Mouse (Mus musculus): ENCODE results near the gene Hivep3. TPM values are rescaled to one million over a fixed set of nuclear protein-coding genes. Genes with fewer than 3 reads are reported as not detected.

Gene Hivep3
- polyA plus RNA-seq, 1 experiment, result 29.4 TPM

GRCm38 (mm10) chr4:119907106-119907505 is 173.5 kb downstream of the Hivep3 start:
- DNase-seq (ENCODE audit: low spot score), result no peak

GRCm38 (mm10) chr4:119911071-119911904 is 177.7 kb downstream of the Hivep3 start:
- no peak for DNase-seq (ENCODE audit: low spot score)

- DNase-seq (ENCODE audit: low spot score), result no peak
Measured at GRCm38 (mm10) chr4:119912216-119912615, 178.6 kb downstream of the Hivep3 start.

- no peak for DNase-seq (ENCODE audit: low spot score)
Measured at GRCm38 (mm10) chr4:119914194-119914593, 180.6 kb downstream of the Hivep3 start.

GRCm38 (mm10) chr4:119915069-119915468 is 181.5 kb downstream of the Hivep3 start:
- no peak for DNase-seq (ENCODE audit: low spot score)

GRCm38 (mm10) chr4:119917502-119917901 is 183.9 kb downstream of the Hivep3 start:
- DNase-seq (ENCODE audit: low spot score), result no peak

GRCm38 (mm10) chr4:119919349-119919748 is 185.8 kb downstream of the Hivep3 start:
- no peak for DNase-seq (ENCODE audit: low spot score)

GRCm38 (mm10) chr4:119921022-119921717 is 187.6 kb downstream of the Hivep3 start:
- no peak for DNase-seq (ENCODE audit: low spot score)

- DNase-seq (ENCODE audit: low spot score), result no peak
Measured at GRCm38 (mm10) chr4:119921723-119922266, 188.2 kb downstream of the Hivep3 start.

GRCm38 (mm10) chr4:119922945-119923344 is 189.4 kb downstream of the Hivep3 start:
- no peak for DNase-seq (ENCODE audit: low spot score)

- no peak for DNase-seq (ENCODE audit: low spot score)
Measured at GRCm38 (mm10) chr4:119923410-119923809, 189.8 kb downstream of the Hivep3 start.

GRCm38 (mm10) chr4:119925052-119925451 is 191.5 kb downstream of the Hivep3 start:
- no peak for DNase-seq (ENCODE audit: low spot score)

GRCm38 (mm10) chr4:119931923-119932322 is 198.3 kb downstream of the Hivep3 start:
- no peak for DNase-seq (ENCODE audit: low spot score)

GRCm38 (mm10) chr4:119932549-119933257 is 199.1 kb downstream of the Hivep3 start:
- DNase-seq (ENCODE audit: low spot score), result no peak

GRCm38 (mm10) chr4:119934901-119935300 is 201.3 kb downstream of the Hivep3 start:
- no peak for DNase-seq (ENCODE audit: low spot score)

- no peak for DNase-seq (ENCODE audit: low spot score)
Measured at GRCm38 (mm10) chr4:119937876-119938275, 204.3 kb downstream of the Hivep3 start.

GRCm38 (mm10) chr4:119938518-119938917 is 204.9 kb downstream of the Hivep3 start:
- DNase-seq (ENCODE audit: low spot score), result no peak

GRCm38 (mm10) chr4:119939786-119940185 is 206.2 kb downstream of the Hivep3 start:
- no peak for DNase-seq (ENCODE audit: low spot score)

- no peak for DNase-seq (ENCODE audit: low spot score)
Measured at GRCm38 (mm10) chr4:119946224-119946887, 212.8 kb downstream of the Hivep3 start.

GRCm38 (mm10) chr4:119947232-119948162 is 213.9 kb downstream of the Hivep3 start:
- no peak for DNase-seq (ENCODE audit: low spot score)

All from urinary bladder, adult 2 months (tissue).